Mouse (Mus musculus) forelimb bud, embryonic 11.5 days (tissue): Measurements from ENCODE around the gene Sun2.
A peak's percentile ranks its signal among the peaks of the same experiment; 100 is the strongest.

ENCODE experiments used
- DNase-seq: peaks from one replicate; pipeline ENCODE4 v3.0.0-alpha.2; 2012; ENCODE audit warnings: low read depth, low spot score

Gene Sun2

GRCm38 (mm10) chr15:79755977-79756625 is 13.8 kb upstream of the Sun2 start:
- DNase-seq: no peak

GRCm38 (mm10) chr15:79755176-79755575 is 12.8 kb upstream of the Sun2 start:
- no peak for DNase-seq

- no peak for DNase-seq
Measured at GRCm38 (mm10) chr15:79753873-79754272, 11.5 kb upstream of the Sun2 start.

GRCm38 (mm10) chr15:79753420-79753752 is 11.1 kb upstream of the Sun2 start:
- DNase-seq: no peak

- DNase-seq: peak; percentile 59
Measured at GRCm38 (mm10) chr15:79752742-79753419, 10.5 kb upstream of the Sun2 start.

GRCm38 (mm10) chr15:79751772-79752171 is 9.4 kb upstream of the Sun2 start:
- no peak for DNase-seq

- no peak for DNase-seq
Measured at GRCm38 (mm10) chr15:79750266-79750665, 7.9 kb upstream of the Sun2 start.

- DNase-seq: no peak
Measured at GRCm38 (mm10) chr15:79749162-79749561, 6.8 kb upstream of the Sun2 start.

GRCm38 (mm10) chr15:79747998-79748397 is 5.7 kb upstream of the Sun2 start:
- peak; percentile 63 for DNase-seq

- no peak for DNase-seq
Measured at GRCm38 (mm10) chr15:79745883-79746282, 3.5 kb upstream of the Sun2 start.

GRCm38 (mm10) chr15:79745312-79745711 is 3.0 kb upstream of the Sun2 start:
- DNase-seq: no peak

GRCm38 (mm10) chr15:79744742-79745141 is 2.4 kb upstream of the Sun2 start:
- DNase-seq: no peak

GRCm38 (mm10) chr15:79744001-79744400 is 1.7 kb upstream of the Sun2 start:
- no peak for DNase-seq

GRCm38 (mm10) chr15:79742706-79743023 is 329 bp upstream of the Sun2 start:
- no peak for DNase-seq

GRCm38 (mm10) chr15:79741173-79741858 is 1.0 kb downstream of the Sun2 start:
- DNase-seq: no peak

GRCm38 (mm10) chr15:79740739-79741138 is 1.6 kb downstream of the Sun2 start:
- DNase-seq: no peak

GRCm38 (mm10) chr15:79734311-79734710 is 8.0 kb downstream of the Sun2 start:
- no peak for DNase-seq

GRCm38 (mm10) chr15:79733640-79734039 is 8.7 kb downstream of the Sun2 start:
- no peak for DNase-seq

- no peak for DNase-seq
Measured at GRCm38 (mm10) chr15:79733192-79733591, 9.1 kb downstream of the Sun2 start.

GRCm38 (mm10) chr15:79731554-79731953 is 10.8 kb downstream of the Sun2 start:
- no peak for DNase-seq

GRCm38 (mm10) chr15:79728731-79729388 is 13.5 kb downstream of the Sun2 start:
- no peak for DNase-seq

- DNase-seq: no peak
Measured at GRCm38 (mm10) chr15:79728311-79728710, 14.0 kb downstream of the Sun2 start.

GRCm38 (mm10) chr15:79727840-79728239 is 14.5 kb downstream of the Sun2 start:
- no peak for DNase-seq
